Mouse (Mus musculus) liver, adult 2 months (tissue): Measurements from ENCODE around the gene Pax2. TPM values are rescaled to one million over a fixed set of nuclear protein-coding genes. Genes with fewer than 3 reads are reported as not detected.

ENCODE experiments used
- DNase-seq: peaks from one replicate; pipeline ENCODE4 v3.0.0-alpha.2; 2011; ENCODE audit warnings: low read depth, low spot score; ENCODE audit errors: extremely low read depth
- H3K27ac ChIP-seq: fragments of 200-500 bp; replicated peaks from 2 replicates; pipeline ENCODE4 v1.5.1; 2012; ENCODE audit warnings: low read depth, mild to moderate bottlenecking, control low read depth, inconsistent platforms, low read length; ENCODE audit not compliant: insufficient read depth
- H3K27me3 ChIP-seq: fragments of 200-500 bp; 2 replicates; pipeline ENCODE4 v1.6.1; 2012; ENCODE audit warnings: mild to moderate bottlenecking, moderate library complexity, low read length, inconsistent platforms; ENCODE audit not compliant: control insufficient read depth, insufficient read depth
- H3K36me3 ChIP-seq: fragments of 200-500 bp; 2 replicates; pipeline ENCODE4 v1.6.1; 2012; ENCODE audit warnings: low read length, inconsistent platforms; ENCODE audit not compliant: control insufficient read depth, insufficient read depth
- H3K4me1 ChIP-seq: fragments of 200-500 bp; 2 replicates; pipeline ENCODE4 v1.6.1; 2011; ENCODE audit warnings: low read length; ENCODE audit not compliant: control insufficient read depth, insufficient read depth
- H3K4me3 ChIP-seq: fragments of 200-500 bp; 2 replicates; pipeline ENCODE4 v1.5.1; 2011; ENCODE audit warnings: low read depth, mild to moderate bottlenecking, control low read depth, low read length, moderate library complexity; ENCODE audit not compliant: insufficient read depth
- H3K79me2 ChIP-seq: fragments of 200-500 bp; 2 replicates; pipeline ENCODE4 v1.6.1; 2012; ENCODE audit warnings: inconsistent platforms, mild to moderate bottlenecking, low read length, moderate library complexity; ENCODE audit not compliant: control insufficient read depth, insufficient read depth
- H3K9ac ChIP-seq: fragments of 200-500 bp; 2 replicates; pipeline ENCODE4 v1.6.1; 2012; ENCODE audit warnings: low read depth, mild to moderate bottlenecking, control low read depth, inconsistent platforms, low read length
- CTCF ChIP-seq: fragments of 200-500 bp; IDR thresholded peaks from 2 replicates; pipeline ENCODE4 v1.5.1; 2011; ENCODE audit warnings: low read depth, low read length, control low read depth
- POLR2A ChIP-seq: fragments of 200-500 bp; IDR thresholded peaks from 2 replicates; pipeline ENCODE4 v1.6.1; 2011; ENCODE audit warnings: low read length, control low read depth; ENCODE audit not compliant: insufficient read depth; ENCODE audit errors: extremely low read depth
- WGBS: fragments of 180-500 bp; shearing (Covaris S2); methylation state at CpG from one replicate; pipeline ENCODE4 v1.1.7; 2018; 5-methylcytosine and 5-hydroxymethylcytosine counted together
- polyA plus RNA-seq: library from polyadenylated mRNA; depleted of rRNA; stranded (reverse); fragments of >200 nt; gene quantifications from 2 replicates; pipeline ENCODE4 v1.2.3, GENCODE M21; 2012; rRNA removed
- total RNA-seq: library from RNA; depleted of rRNA; stranded (reverse); fragments of >200 nt; gene quantifications from 2 replicates; pipeline ENCODE4 v1.2.3, GENCODE M21; 2014; rRNA removed

The Pax2 gene
- not detected in 2 replicates for total RNA-seq
- not detected in 2 replicates for polyA plus RNA-seq

DNA sequence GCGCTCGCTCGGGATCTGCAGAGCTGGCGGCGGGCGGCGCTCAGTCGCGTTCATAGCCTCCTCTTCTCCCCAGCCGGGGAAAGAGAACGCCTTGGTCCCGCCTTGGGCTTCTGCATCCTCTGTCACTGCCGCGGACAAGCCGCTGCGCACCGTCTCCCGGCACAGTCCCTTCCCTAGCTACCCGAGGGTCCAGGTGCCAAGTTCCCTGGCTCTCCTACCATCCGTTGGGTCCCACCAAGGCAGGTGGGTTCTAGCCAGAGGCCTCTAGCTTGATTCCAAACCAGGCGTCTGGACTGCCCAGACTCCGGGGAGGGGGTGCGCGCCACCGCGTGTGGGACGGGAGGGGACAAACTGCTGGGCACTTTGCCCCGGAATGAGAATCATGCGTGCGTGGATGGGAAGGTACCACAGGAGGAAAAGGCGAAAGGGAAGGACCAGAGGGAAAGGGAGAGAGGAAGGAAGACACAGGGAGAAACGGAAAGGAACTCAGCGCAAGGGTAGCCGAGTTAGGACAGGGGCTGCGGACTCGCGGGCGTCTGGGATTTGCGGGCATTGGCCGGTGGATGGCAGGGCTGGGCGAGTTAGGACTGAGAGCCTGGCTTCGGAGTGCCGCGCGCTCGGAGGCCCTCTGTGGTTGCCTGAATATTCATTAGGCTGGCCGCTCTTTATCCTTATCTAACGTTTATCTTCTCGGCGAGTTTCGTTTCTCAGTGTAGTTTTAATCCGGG, at the start of gene Pax2:
Gene Pax2, plus strand, starts transcription at position 353 of the 728 bp plus-strand sequence.
- H3K27me3 ChIP-seq = peaks cover 57% of the 10 kb centered on the region
- WGBS = 1% methylated on average over 51 of the region's 52 CpGs
- no peaks in the 10 kb centered on the region for H3K4me1 ChIP-seq
- no peak for TF ChIP-seq CTCF
- TF ChIP-seq POLR2A = no peak
- H3K9ac ChIP-seq = no peak within 1 kb of the TSS
- no peaks in the 10 kb centered on the region for H3K36me3 ChIP-seq
- no peak within 1 kb of the TSS for H3K4me3 ChIP-seq
- H3K79me2 ChIP-seq = no peaks in the 10 kb centered on the region
- DNase-seq = no peak
- H3K27ac ChIP-seq = no peak within 1 kb of the TSS

GRCm38 (mm10) chr19:44708885-44709284, 47.0 kb upstream of the Pax2 start:
- Histone ChIP-seq H3K27ac (no peak overlapping the region), H3K9ac (no peak overlapping the region), H3K27me3 (peaks cover 3% of the 10 kb centered on the region; the same call in 1 of the 2 replicates), H3K4me1 (no peaks in the 10 kb centered on the region), H3K79me2 (no peaks in the 10 kb centered on the region), H3K4me3 (no peak overlapping the region), H3K36me3 (no peaks in the 10 kb centered on the region)
- TF ChIP-seq CTCF = no peak
- TF ChIP-seq POLR2A = no peak
- no peak for DNase-seq
- 53% methylated on average over 3 of the region's 3 CpGs for WGBS

GRCm38 (mm10) chr19:44716731-44717600, 38.9 kb upstream of the Pax2 start:
- WGBS = 73% methylated on average over 22 of the region's 22 CpGs
- no peaks in the 10 kb centered on the region for H3K79me2 ChIP-seq
- H3K36me3 ChIP-seq = no peaks in the 10 kb centered on the region
- H3K27me3 ChIP-seq = peaks cover 23% of the 10 kb centered on the region; the same call in 1 of the 2 replicates
- no peak overlapping the region for H3K9ac ChIP-seq
- TF ChIP-seq POLR2A (no peak), CTCF (no peak)
- no peak overlapping the region for H3K4me3 ChIP-seq
- no peak for DNase-seq
- H3K4me1 ChIP-seq = no peaks in the 10 kb centered on the region
- H3K27ac ChIP-seq = no peak overlapping the region

DNA sequence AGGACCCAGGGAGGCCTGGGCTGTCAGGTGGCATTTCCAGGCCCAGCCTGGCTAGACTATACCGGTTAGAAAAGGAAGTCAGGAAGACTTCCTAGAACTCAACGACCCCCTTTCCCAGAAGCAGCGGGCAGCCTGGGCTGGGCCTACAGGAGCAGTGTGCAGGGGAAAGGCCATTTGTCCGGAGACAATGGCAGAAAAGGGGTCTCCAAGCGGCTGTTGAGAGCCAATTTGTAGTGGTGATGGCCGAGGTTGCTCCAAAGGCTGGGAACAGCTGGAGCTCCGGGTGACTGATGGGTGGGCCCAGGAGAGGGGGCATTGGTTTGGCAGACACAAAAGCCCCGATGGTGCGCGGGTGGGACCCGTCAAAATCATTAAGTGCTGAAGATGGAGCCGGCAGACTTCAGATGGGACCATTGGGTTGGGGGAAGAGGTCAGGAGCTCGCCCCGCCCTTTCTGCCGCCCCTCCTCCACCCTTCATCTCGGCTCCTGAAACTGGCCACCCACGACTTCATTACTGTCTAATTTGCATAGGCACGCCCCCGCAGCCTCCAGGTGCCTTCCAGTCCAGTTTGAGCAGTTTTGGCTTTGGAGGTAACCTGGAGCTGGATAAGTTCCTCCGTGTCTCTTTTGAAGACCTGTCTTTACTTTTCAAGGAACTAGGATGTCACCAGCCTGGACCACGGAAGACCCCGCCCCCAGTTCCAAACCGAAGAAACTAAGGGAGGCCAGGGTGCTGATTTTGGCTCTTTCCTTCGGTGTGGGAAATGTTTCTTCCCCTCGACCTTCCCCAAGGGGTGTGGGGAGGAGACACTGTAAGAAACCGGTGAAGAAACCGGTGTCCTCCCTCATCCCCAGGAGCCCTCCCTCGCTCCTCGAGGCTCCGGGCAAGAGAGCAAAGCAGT, 36.3 kb upstream of the Pax2 start:
- H3K36me3 ChIP-seq = no peaks in the 10 kb centered on the region
- no peak overlapping the region for H3K4me3 ChIP-seq
- TF ChIP-seq POLR2A (no peak), CTCF (no peak)
- DNase-seq = no peak
- WGBS = 5% methylated on average over 30 of the region's 30 CpGs
- H3K79me2 ChIP-seq = no peaks in the 10 kb centered on the region
- H3K27ac ChIP-seq = no peak overlapping the region
- H3K27me3 ChIP-seq = peaks cover 25% of the 10 kb centered on the region; the same call in 1 of the 2 replicates
- no peaks in the 10 kb centered on the region for H3K4me1 ChIP-seq
- H3K9ac ChIP-seq = no peak overlapping the region

DNA sequence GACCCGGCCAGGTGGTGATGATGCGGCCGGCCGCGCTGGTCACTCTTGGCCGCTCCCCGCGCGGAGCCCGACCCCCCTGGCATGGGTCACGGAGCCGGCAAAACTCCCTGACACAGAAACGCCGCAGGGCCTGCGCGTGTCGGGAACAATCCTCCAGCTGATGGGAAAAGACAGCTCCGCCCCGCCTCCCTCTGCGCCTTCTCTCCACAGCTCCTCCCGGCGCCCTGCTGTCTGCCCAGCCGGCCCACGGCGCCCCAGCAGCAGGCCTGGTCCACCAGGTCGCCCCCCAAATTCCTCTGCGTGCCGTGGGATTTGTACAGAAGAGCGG, 35.7 kb upstream of the Pax2 start:
- H3K9ac ChIP-seq = no peak overlapping the region
- no peak for DNase-seq

More for the DNA sequence above, 35.7 kb upstream of the Pax2 start:
- Histone ChIP-seq H3K27ac (no peak overlapping the region), H3K79me2 (no peaks in the 10 kb centered on the region), H3K4me1 (no peaks in the 10 kb centered on the region), H3K4me3 (no peak overlapping the region), H3K27me3 (peaks cover 26% of the 10 kb centered on the region; the same call in 1 of the 2 replicates), H3K36me3 (no peaks in the 10 kb centered on the region)
- 4% methylated on average over 29 of the region's 29 CpGs for WGBS
- TF ChIP-seq POLR2A = no peak
- no peak for TF ChIP-seq CTCF
